Mouse (Mus musculus): ENCODE measurements around the gene Dok4. TPM values are rescaled to one million over a fixed set of nuclear protein-coding genes. Genes with fewer than 3 reads are reported as not detected.
A peak's percentile ranks its signal among the peaks of the same experiment; 100 is the strongest.

Dok4 gene
- polyA plus RNA-seq, 1 experiment from 2014 or later = 20.6 TPM

- WGBS = 34% methylated on average over 23 of the region's 23 CpGs
- H3K4me1 ChIP-seq (ENCODE audit: control insufficient read depth, insufficient read depth, low read length) = peaks cover 11% of the 10 kb centered on the region; the same call in 1 of the 2 replicates
- H3K27me3 ChIP-seq (ENCODE audit: control insufficient read depth, insufficient read depth, low read length) = no peaks in the 10 kb centered on the region
- H3K4me3 ChIP-seq (ENCODE audit: low read length) = no peak overlapping the region
- H3K4me2 ChIP-seq (replicated peaks; ENCODE audit: low read depth, low read length) = peak overlapping the region; percentile 8; the same call in 1 of the 2 replicates
- ATAC-seq (ENCODE audit: low FRiP score, low TSS enrichment) = peak; percentile 78
- H3K9ac ChIP-seq (ENCODE audit: low read depth, low read length) = no peak overlapping the region; the same call in 1 of the 2 replicates
- H3K27ac ChIP-seq (ENCODE audit: low read depth, low read length) = no peak overlapping the region
- no peaks in the 10 kb centered on the region for H3K9me3 ChIP-seq (ENCODE audit: control insufficient read depth, low read length)
- H3K36me3 ChIP-seq (ENCODE audit: control insufficient read depth, insufficient read depth, low read length) = peaks cover 57% of the 10 kb centered on the region
Observed at GRCm38 (mm10) chr8:94822637-94823560, 53.2 kb downstream of the Dok4 start.

- Histone ChIP-seq H3K36me3 (ENCODE audit: control insufficient read depth, insufficient read depth, low read length) (peaks cover 45% of the 10 kb centered on the region), H3K9ac (ENCODE audit: low read depth, low read length) (no peak overlapping the region), H3K27me3 (ENCODE audit: control insufficient read depth, insufficient read depth, low read length) (no peaks in the 10 kb centered on the region), H3K27ac (ENCODE audit: low read depth, low read length) (no peak overlapping the region), H3K4me2 (replicated peaks; ENCODE audit: low read depth, low read length) (no peak overlapping the region), H3K4me1 (ENCODE audit: control insufficient read depth, insufficient read depth, low read length) (peaks cover 11% of the 10 kb centered on the region; the same call in 1 of the 2 replicates), H3K4me3 (ENCODE audit: low read length) (no peak overlapping the region), H3K9me3 (ENCODE audit: control insufficient read depth, low read length) (no peaks in the 10 kb centered on the region)
- ATAC-seq (ENCODE audit: low FRiP score, low TSS enrichment) = no peak
- WGBS = 93% methylated on average over 2 of the region's 2 CpGs
Observed at GRCm38 (mm10) chr8:94821381-94821780, 54.7 kb downstream of the Dok4 start.

DNA sequence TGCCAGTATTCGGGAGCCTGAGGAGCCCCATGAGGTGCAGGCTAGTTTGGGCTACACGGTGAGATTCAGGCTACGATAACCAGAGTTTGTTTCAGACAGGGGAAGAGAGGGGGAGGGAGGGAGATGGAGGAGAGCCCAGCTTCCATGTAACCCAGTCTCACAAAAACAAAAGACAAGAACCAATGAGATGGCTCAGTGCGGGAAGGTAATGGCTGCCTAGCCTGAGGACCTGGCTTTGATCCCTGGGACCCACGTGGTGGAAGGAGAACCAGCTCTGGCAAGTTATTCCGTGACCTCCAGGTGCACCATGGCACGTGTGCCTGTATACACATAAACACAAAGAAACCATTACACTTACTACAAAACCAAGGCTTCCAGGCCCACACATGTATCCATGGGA, 55.6 kb downstream of the Dok4 start:
- Histone ChIP-seq H3K36me3 (ENCODE audit: control insufficient read depth, insufficient read depth, low read length) (peaks cover 38% of the 10 kb centered on the region), H3K27ac (ENCODE audit: low read depth, low read length) (no peak overlapping the region), H3K9ac (ENCODE audit: low read depth, low read length) (no peak overlapping the region), H3K4me3 (ENCODE audit: low read length) (no peak overlapping the region), H3K27me3 (ENCODE audit: control insufficient read depth, insufficient read depth, low read length) (no peaks in the 10 kb centered on the region), H3K4me2 (replicated peaks; ENCODE audit: low read depth, low read length) (no peak overlapping the region), H3K9me3 (ENCODE audit: control insufficient read depth, low read length) (no peaks in the 10 kb centered on the region), H3K4me1 (ENCODE audit: control insufficient read depth, insufficient read depth, low read length) (peaks cover 11% of the 10 kb centered on the region; the same call in 1 of the 2 replicates)
- no peak for ATAC-seq (ENCODE audit: low FRiP score, low TSS enrichment)
- 85% methylated on average over 7 of the region's 7 CpGs for WGBS

- Histone ChIP-seq H3K9me3 (ENCODE audit: control insufficient read depth, low read length) (no peaks in the 10 kb centered on the region), H3K36me3 (ENCODE audit: control insufficient read depth, insufficient read depth, low read length) (peaks cover 30% of the 10 kb centered on the region), H3K4me3 (ENCODE audit: low read length) (no peak overlapping the region), H3K4me1 (ENCODE audit: control insufficient read depth, insufficient read depth, low read length) (peaks cover 11% of the 10 kb centered on the region; the same call in 1 of the 2 replicates), H3K4me2 (replicated peaks; ENCODE audit: low read depth, low read length) (no peak overlapping the region), H3K27ac (ENCODE audit: low read depth, low read length) (no peak overlapping the region), H3K9ac (ENCODE audit: low read depth, low read length) (no peak overlapping the region), H3K27me3 (ENCODE audit: control insufficient read depth, insufficient read depth, low read length) (no peaks in the 10 kb centered on the region)
- 89% methylated on average over 6 of the region's 6 CpGs for WGBS
- no peak for ATAC-seq (ENCODE audit: low FRiP score, low TSS enrichment)
Observed at GRCm38 (mm10) chr8:94819671-94820179, 56.4 kb downstream of the Dok4 start.

DNA sequence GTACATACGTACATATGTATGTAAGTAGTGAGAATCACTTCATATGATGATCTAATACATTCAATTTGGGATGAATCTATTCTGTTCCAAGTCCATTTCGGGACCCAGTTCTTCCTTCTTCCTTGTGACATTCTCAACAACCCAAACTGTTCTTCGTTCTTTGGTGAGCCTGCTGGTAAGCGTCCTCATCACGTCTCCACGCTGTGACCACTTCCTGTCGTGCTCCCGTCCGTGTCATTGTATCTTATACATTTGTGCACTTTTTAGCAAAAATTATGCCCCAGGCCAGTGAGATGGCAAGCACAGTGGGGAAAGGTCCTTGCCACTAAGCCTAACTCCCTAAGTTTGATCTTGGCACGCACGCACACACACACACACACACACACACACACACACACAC, 58.2 kb downstream of the Dok4 start:
- H3K9ac ChIP-seq (ENCODE audit: low read depth, low read length) = no peak overlapping the region
- ATAC-seq (ENCODE audit: low FRiP score, low TSS enrichment) = no peak
- H3K9me3 ChIP-seq (ENCODE audit: control insufficient read depth, low read length) = no peaks in the 10 kb centered on the region
- no peak overlapping the region for H3K4me3 ChIP-seq (ENCODE audit: low read length)
- peaks cover 14% of the 10 kb centered on the region for H3K36me3 ChIP-seq (ENCODE audit: control insufficient read depth, insufficient read depth, low read length)
- WGBS = 87% methylated on average over 11 of the region's 11 CpGs
- H3K4me1 ChIP-seq (ENCODE audit: control insufficient read depth, insufficient read depth, low read length) = peaks cover 6% of the 10 kb centered on the region; the same call in 1 of the 2 replicates
- no peak overlapping the region for H3K27ac ChIP-seq (ENCODE audit: low read depth, low read length)
- H3K27me3 ChIP-seq (ENCODE audit: control insufficient read depth, insufficient read depth, low read length) = no peaks in the 10 kb centered on the region
- H3K4me2 ChIP-seq (replicated peaks; ENCODE audit: low read depth, low read length) = no peak overlapping the region

- 5% methylated on average over 1 of the region's 1 CpGs for WGBS
- H3K9me3 ChIP-seq (ENCODE audit: control insufficient read depth, low read length) = no peaks in the 10 kb centered on the region
- H3K27me3 ChIP-seq (ENCODE audit: control insufficient read depth, insufficient read depth, low read length) = no peaks in the 10 kb centered on the region
- H3K36me3 ChIP-seq (ENCODE audit: control insufficient read depth, insufficient read depth, low read length) = no peaks in the 10 kb centered on the region
- no peaks in the 10 kb centered on the region; the same call in 1 of the 2 replicates for H3K4me1 ChIP-seq (ENCODE audit: control insufficient read depth, insufficient read depth, low read length)
- no peak overlapping the region for H3K4me2 ChIP-seq (replicated peaks; ENCODE audit: low read depth, low read length)
- H3K9ac ChIP-seq (ENCODE audit: low read depth, low read length) = no peak overlapping the region
- no peak for ATAC-seq (ENCODE audit: low FRiP score, low TSS enrichment)
- no peak overlapping the region for H3K27ac ChIP-seq (ENCODE audit: low read depth, low read length)
- H3K4me3 ChIP-seq (ENCODE audit: low read length) = no peak overlapping the region
Observed at GRCm38 (mm10) chr8:94814556-94814955, 61.6 kb downstream of the Dok4 start.

Other genes starting within 250 kb of the Dok4 start
- gene Arl2bp, start 209.7 kb downstream of the Dok4 start, polyA plus RNA-seq (2014; fragmentation: Nextera tagmentation; extraction: Ambion mirVana) = 58.7 and 59.7 TPM in 2 replicates
- 13.5 and 19.3 TPM in 2 replicates for gene Pllp, start 180.1 kb downstream of the Dok4 start, polyA plus RNA-seq (2014; fragmentation: Nextera tagmentation; extraction: Ambion mirVana)
- gene Ccl22, start 130.7 kb downstream of the Dok4 start, polyA plus RNA-seq (2014; fragmentation: Nextera tagmentation; extraction: Ambion mirVana) = not detected in 2 replicates
- 4.2 and 7.4 TPM in 2 replicates for gene Cx3cl1, start 104.3 kb downstream of the Dok4 start, polyA plus RNA-seq (2014; fragmentation: Nextera tagmentation; extraction: Ambion mirVana)
- not detected in 2 replicates for gene Ccl17, start 65.9 kb downstream of the Dok4 start, polyA plus RNA-seq (2014; fragmentation: Nextera tagmentation; extraction: Ambion mirVana)
- gene Coq9, start 38.0 kb downstream of the Dok4 start, polyA plus RNA-seq (2014; fragmentation: Nextera tagmentation; extraction: Ambion mirVana) = 59.8 and 71.9 TPM in 2 replicates
- 101 and 102 TPM in 2 replicates for gene Ciapin1, start 38.0 kb downstream of the Dok4 start, polyA plus RNA-seq (2014; fragmentation: Nextera tagmentation; extraction: Ambion mirVana)
- 183 and 185 TPM in 2 replicates for gene Polr2c, start 18.9 kb downstream of the Dok4 start, polyA plus RNA-seq (2014; fragmentation: Nextera tagmentation; extraction: Ambion mirVana)
- 24.2 and 29.4 TPM in 2 replicates for gene Ccdc102a, start 41.8 kb upstream of the Dok4 start, polyA plus RNA-seq (2014; fragmentation: Nextera tagmentation; extraction: Ambion mirVana)
- not detected in 2 replicates for gene Adgrg5, start 47.4 kb upstream of the Dok4 start, polyA plus RNA-seq (2014; fragmentation: Nextera tagmentation; extraction: Ambion mirVana)
- gene Adgrg1, start 98.4 kb upstream of the Dok4 start, polyA plus RNA-seq (2014; fragmentation: Nextera tagmentation; extraction: Ambion mirVana) = 15.5 and 31.3 TPM in 2 replicates
- 2.9 and 3.8 TPM in 2 replicates for gene Adgrg3, start 141.4 kb upstream of the Dok4 start, polyA plus RNA-seq (2014; fragmentation: Nextera tagmentation; extraction: Ambion mirVana)
- not detected in 2 replicates for gene Drc7, start 178.8 kb upstream of the Dok4 start, polyA plus RNA-seq (2014; fragmentation: Nextera tagmentation; extraction: Ambion mirVana)
- 18.2 and 32.4 TPM in 2 replicates for gene Katnb1, start 204.9 kb upstream of the Dok4 start, polyA plus RNA-seq (2014; fragmentation: Nextera tagmentation; extraction: Ambion mirVana)

All from kidney, embryonic 14.5 days (tissue).